Mouse (Mus musculus): Measurements from ENCODE around the gene Elovl6. TPM values are rescaled to one million over a fixed set of nuclear protein-coding genes. Genes with fewer than 3 reads are reported as not detected.
A peak's percentile ranks its signal among the peaks of the same experiment; 100 is the strongest.

Elovl6 gene
- polyA plus RNA-seq (2014; fragmentation: Nextera tagmentation; extraction: Ambion mirVana) = 39.9 and 43.6 TPM in 2 replicates

DNA sequence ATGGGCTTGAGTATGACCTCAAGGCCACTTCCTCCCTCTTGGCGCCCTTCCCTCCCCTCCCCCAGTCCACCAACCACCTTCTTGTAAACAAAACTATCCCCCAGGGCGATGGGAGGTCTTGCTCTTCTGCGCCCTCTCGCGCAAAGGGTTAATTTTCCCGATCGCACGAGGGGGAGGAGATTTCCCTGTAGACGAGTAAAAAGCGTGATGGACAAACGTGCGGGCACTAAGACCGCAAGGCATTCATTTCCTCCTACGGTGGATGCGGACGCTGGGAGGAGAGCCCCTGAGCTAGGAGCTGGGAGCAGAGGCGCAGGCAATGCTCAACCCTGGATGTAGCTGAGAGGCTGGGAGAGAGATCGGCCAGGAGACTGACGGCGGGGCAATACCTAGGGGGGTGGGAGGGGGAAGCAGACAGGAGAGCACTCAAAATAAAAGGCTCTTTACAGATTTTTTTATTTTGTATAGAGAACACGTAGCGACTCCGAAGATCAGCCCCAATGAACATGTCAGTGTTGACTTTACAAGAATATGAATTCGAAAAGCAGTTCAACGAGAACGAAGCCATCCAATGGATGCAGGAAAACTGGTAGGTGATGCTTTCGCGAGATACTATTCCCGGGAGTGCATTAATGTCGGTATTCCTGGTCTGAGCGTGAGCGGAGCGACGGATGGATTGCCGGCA, at the start of gene Elovl6:
Elovl6 (plus strand) TSS at position 176 of the 685 bp plus-strand sequence.
- no peaks in the 10 kb centered on the region for H3K27me3 ChIP-seq (ENCODE audit: control insufficient read depth, insufficient read depth, low read length)
- under 1% methylated on average over 34 of the region's 35 CpGs for WGBS
- no peaks in the 10 kb centered on the region for H3K9me3 ChIP-seq (ENCODE audit: control insufficient read depth, low read length)
- peak within 1 kb of the TSS; percentile 99 for H3K9ac ChIP-seq (ENCODE audit: low read length)
- peak within 1 kb of the TSS; percentile 95 for H3K27ac ChIP-seq (ENCODE audit: low read depth, low read length)
- peaks cover 17% of the 10 kb centered on the region for H3K4me1 ChIP-seq (replicated peaks; ENCODE audit: control insufficient read depth, insufficient read depth, low read length)
- H3K4me2 ChIP-seq (ENCODE audit: low read depth, low read length, severe bottlenecking) = peak within 1 kb of the TSS; percentile 73
- no peaks in the 10 kb centered on the region for H3K36me3 ChIP-seq (ENCODE audit: control insufficient read depth, insufficient read depth, low read length)
- peak; percentile 65 for ATAC-seq (replicated peaks; ENCODE audit: low FRiP score)
- H3K4me3 ChIP-seq (ENCODE audit: low read depth, low read length) = peak within 1 kb of the TSS; percentile 80
- peak; percentile 90 for DNase-seq (ENCODE audit: low spot score)

GRCm38 (mm10) chr3:129488774-129489173, 43.4 kb upstream of the Elovl6 start:
- H3K4me1 ChIP-seq (replicated peaks; ENCODE audit: control insufficient read depth, insufficient read depth, low read length) = no peaks in the 10 kb centered on the region
- WGBS = 91% methylated on average over 4 of the region's 4 CpGs
- H3K9me3 ChIP-seq (ENCODE audit: control insufficient read depth, low read length) = no peaks in the 10 kb centered on the region
- ATAC-seq (replicated peaks; ENCODE audit: low FRiP score) = no peak
- H3K4me3 ChIP-seq (ENCODE audit: low read depth, low read length) = no peak overlapping the region
- no peak for DNase-seq (ENCODE audit: low spot score)
- no peak overlapping the region for H3K4me2 ChIP-seq (ENCODE audit: low read depth, low read length, severe bottlenecking)
- H3K27ac ChIP-seq (ENCODE audit: low read depth, low read length) = no peak overlapping the region
- H3K9ac ChIP-seq (ENCODE audit: low read length) = no peak overlapping the region
- H3K36me3 ChIP-seq (ENCODE audit: control insufficient read depth, insufficient read depth, low read length) = no peaks in the 10 kb centered on the region
- H3K27me3 ChIP-seq (ENCODE audit: control insufficient read depth, insufficient read depth, low read length) = no peaks in the 10 kb centered on the region

- no peak overlapping the region for H3K4me2 ChIP-seq (ENCODE audit: low read depth, low read length, severe bottlenecking)
- no peak overlapping the region for H3K27ac ChIP-seq (ENCODE audit: low read depth, low read length)
- H3K4me1 ChIP-seq (replicated peaks; ENCODE audit: control insufficient read depth, insufficient read depth, low read length) = no peaks in the 10 kb centered on the region
- no peak overlapping the region for H3K4me3 ChIP-seq (ENCODE audit: low read depth, low read length)
- no peaks in the 10 kb centered on the region for H3K9me3 ChIP-seq (ENCODE audit: control insufficient read depth, low read length)
- H3K27me3 ChIP-seq (ENCODE audit: control insufficient read depth, insufficient read depth, low read length) = no peaks in the 10 kb centered on the region
- DNase-seq (ENCODE audit: low spot score) (no peak), ATAC-seq (replicated peaks; ENCODE audit: low FRiP score) (no peak)
- no peaks in the 10 kb centered on the region for H3K36me3 ChIP-seq (ENCODE audit: control insufficient read depth, insufficient read depth, low read length)
- WGBS = 94% methylated on average over 10 of the region's 10 CpGs
- no peak overlapping the region for H3K9ac ChIP-seq (ENCODE audit: low read length)
These were observed 38.0 kb upstream of the Elovl6 start for GRCm38 (mm10) chr3:129494123-129494522.

GRCm38 (mm10) chr3:129494731-129495130, 37.4 kb upstream of the Elovl6 start:
- no peak overlapping the region for H3K9ac ChIP-seq (ENCODE audit: low read length)
- WGBS = 86% methylated on average over 4 of the region's 4 CpGs
- ATAC-seq (replicated peaks; ENCODE audit: low FRiP score) (no peak), DNase-seq (ENCODE audit: low spot score) (no peak)
- H3K4me2 ChIP-seq (ENCODE audit: low read depth, low read length, severe bottlenecking) = no peak overlapping the region
- no peaks in the 10 kb centered on the region for H3K9me3 ChIP-seq (ENCODE audit: control insufficient read depth, low read length)
- no peak overlapping the region for H3K27ac ChIP-seq (ENCODE audit: low read depth, low read length)
- H3K36me3 ChIP-seq (ENCODE audit: control insufficient read depth, insufficient read depth, low read length) = no peaks in the 10 kb centered on the region
- no peak overlapping the region for H3K4me3 ChIP-seq (ENCODE audit: low read depth, low read length)
- no peaks in the 10 kb centered on the region for H3K27me3 ChIP-seq (ENCODE audit: control insufficient read depth, insufficient read depth, low read length)
- H3K4me1 ChIP-seq (replicated peaks; ENCODE audit: control insufficient read depth, insufficient read depth, low read length) = no peaks in the 10 kb centered on the region

- H3K27me3 ChIP-seq (ENCODE audit: control insufficient read depth, insufficient read depth, low read length) = no peaks in the 10 kb centered on the region
- no peak overlapping the region for H3K27ac ChIP-seq (ENCODE audit: low read depth, low read length)
- 87% methylated on average over 7 of the region's 7 CpGs for WGBS
- no peak overlapping the region for H3K4me3 ChIP-seq (ENCODE audit: low read depth, low read length)
- no peaks in the 10 kb centered on the region for H3K9me3 ChIP-seq (ENCODE audit: control insufficient read depth, low read length)
- ATAC-seq (replicated peaks; ENCODE audit: low FRiP score) (no peak), DNase-seq (ENCODE audit: low spot score) (no peak)
- no peaks in the 10 kb centered on the region for H3K4me1 ChIP-seq (replicated peaks; ENCODE audit: control insufficient read depth, insufficient read depth, low read length)
- H3K36me3 ChIP-seq (ENCODE audit: control insufficient read depth, insufficient read depth, low read length) = no peaks in the 10 kb centered on the region
- no peak overlapping the region for H3K9ac ChIP-seq (ENCODE audit: low read length)
- no peak overlapping the region for H3K4me2 ChIP-seq (ENCODE audit: low read depth, low read length, severe bottlenecking)
These were observed 28.4 kb upstream of the Elovl6 start for GRCm38 (mm10) chr3:129503781-129504180.

DNA sequence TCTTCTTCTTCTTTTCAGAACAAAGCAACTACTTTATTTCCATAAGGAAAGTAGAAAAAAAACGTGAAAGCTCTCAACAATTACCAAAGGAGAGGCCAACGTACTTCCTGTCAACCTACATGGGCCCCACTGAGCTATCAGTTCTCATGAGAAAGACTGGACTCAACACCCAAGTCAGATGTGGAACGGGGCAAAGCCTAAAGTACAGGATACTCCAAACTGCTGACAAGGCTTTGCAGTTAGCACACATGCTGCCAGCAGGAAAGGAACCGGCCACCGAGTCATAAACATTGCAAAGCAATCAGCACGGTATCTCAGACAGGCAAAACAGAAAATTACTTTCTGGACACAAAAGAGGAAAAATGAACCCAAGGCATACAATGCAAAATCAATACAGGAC, 27.2 kb upstream of the Elovl6 start:
- DNase-seq (ENCODE audit: low spot score) (no peak), ATAC-seq (replicated peaks; ENCODE audit: low FRiP score) (no peak)
- H3K27ac ChIP-seq (ENCODE audit: low read depth, low read length) = no peak overlapping the region
- no peak overlapping the region for H3K4me2 ChIP-seq (ENCODE audit: low read depth, low read length, severe bottlenecking)
- no peaks in the 10 kb centered on the region for H3K36me3 ChIP-seq (ENCODE audit: control insufficient read depth, insufficient read depth, low read length)
- no peaks in the 10 kb centered on the region for H3K4me1 ChIP-seq (replicated peaks; ENCODE audit: control insufficient read depth, insufficient read depth, low read length)
- no peaks in the 10 kb centered on the region for H3K27me3 ChIP-seq (ENCODE audit: control insufficient read depth, insufficient read depth, low read length)
- no peak overlapping the region for H3K4me3 ChIP-seq (ENCODE audit: low read depth, low read length)
- no peak overlapping the region for H3K9ac ChIP-seq (ENCODE audit: low read length)
- 85% methylated on average over 6 of the region's 6 CpGs for WGBS
- H3K9me3 ChIP-seq (ENCODE audit: control insufficient read depth, low read length) = no peaks in the 10 kb centered on the region

GRCm38 (mm10) chr3:129507736-129508135, 24.4 kb upstream of the Elovl6 start:
- 100% methylated on average over 1 of the region's 1 CpGs for WGBS
- no peaks in the 10 kb centered on the region for H3K4me1 ChIP-seq (replicated peaks; ENCODE audit: control insufficient read depth, insufficient read depth, low read length)
- no peaks in the 10 kb centered on the region for H3K27me3 ChIP-seq (ENCODE audit: control insufficient read depth, insufficient read depth, low read length)
- no peak overlapping the region for H3K4me2 ChIP-seq (ENCODE audit: low read depth, low read length, severe bottlenecking)
- no peaks in the 10 kb centered on the region for H3K9me3 ChIP-seq (ENCODE audit: control insufficient read depth, low read length)
- DNase-seq (ENCODE audit: low spot score) (no peak), ATAC-seq (replicated peaks; ENCODE audit: low FRiP score) (no peak)
- no peak overlapping the region for H3K9ac ChIP-seq (ENCODE audit: low read length)
- no peaks in the 10 kb centered on the region for H3K36me3 ChIP-seq (ENCODE audit: control insufficient read depth, insufficient read depth, low read length)
- H3K27ac ChIP-seq (ENCODE audit: low read depth, low read length) = no peak overlapping the region
- no peak overlapping the region for H3K4me3 ChIP-seq (ENCODE audit: low read depth, low read length)

- no peak overlapping the region for H3K4me2 ChIP-seq (ENCODE audit: low read depth, low read length, severe bottlenecking)
These were observed 23.6 kb upstream of the Elovl6 start for GRCm38 (mm10) chr3:129508571-129508970.

GRCm38 (mm10) chr3:129509725-129510124, 22.4 kb upstream of the Elovl6 start:
- H3K4me2 ChIP-seq (ENCODE audit: low read depth, low read length, severe bottlenecking) = no peak overlapping the region
- WGBS = 92% methylated on average over 10 of the region's 10 CpGs
- no peak overlapping the region for H3K4me3 ChIP-seq (ENCODE audit: low read depth, low read length)
- ATAC-seq (replicated peaks; ENCODE audit: low FRiP score) (no peak), DNase-seq (ENCODE audit: low spot score) (no peak)
- no peak overlapping the region for H3K9ac ChIP-seq (ENCODE audit: low read length)
- no peaks in the 10 kb centered on the region for H3K27me3 ChIP-seq (ENCODE audit: control insufficient read depth, insufficient read depth, low read length)
- no peaks in the 10 kb centered on the region for H3K4me1 ChIP-seq (replicated peaks; ENCODE audit: control insufficient read depth, insufficient read depth, low read length)
- no peaks in the 10 kb centered on the region for H3K36me3 ChIP-seq (ENCODE audit: control insufficient read depth, insufficient read depth, low read length)
- H3K27ac ChIP-seq (ENCODE audit: low read depth, low read length) = no peak overlapping the region
- H3K9me3 ChIP-seq (ENCODE audit: control insufficient read depth, low read length) = no peaks in the 10 kb centered on the region

More at GRCm38 (mm10) chr3:129508571-129508970, 23.6 kb upstream of the Elovl6 start:
- DNase-seq (ENCODE audit: low spot score) = no peak
- H3K4me1 ChIP-seq (replicated peaks; ENCODE audit: control insufficient read depth, insufficient read depth, low read length) = no peaks in the 10 kb centered on the region
- H3K27me3 ChIP-seq (ENCODE audit: control insufficient read depth, insufficient read depth, low read length) = no peaks in the 10 kb centered on the region
- no peak overlapping the region for H3K4me3 ChIP-seq (ENCODE audit: low read depth, low read length)
- ATAC-seq (replicated peaks; ENCODE audit: low FRiP score) = no peak
- H3K27ac ChIP-seq (ENCODE audit: low read depth, low read length) = no peak overlapping the region
- no peaks in the 10 kb centered on the region for H3K9me3 ChIP-seq (ENCODE audit: control insufficient read depth, low read length)
- no peak overlapping the region for H3K9ac ChIP-seq (ENCODE audit: low read length)
- H3K36me3 ChIP-seq (ENCODE audit: control insufficient read depth, insufficient read depth, low read length) = no peaks in the 10 kb centered on the region

Data from forebrain, embryonic 11.5 days (tissue).